Mouse (Mus musculus) heart, adult 2 months (tissue): ENCODE data around the gene Rprd1b. TPM values are rescaled to one million over a fixed set of nuclear protein-coding genes. Genes with fewer than 3 reads are reported as not detected.

Experiments
- DNase-seq, 2 experiments: peaks; one replicate each; pipeline ENCODE4 v3.0.0; 2021
- H3K27ac ChIP-seq: fragments of 200-600 bp; 2 replicates; pipeline ENCODE4 v1.8.1; 2022
- H3K27me3 ChIP-seq: fragments of 200-500 bp; 2 replicates; pipeline ENCODE4 v1.6.1; 2012; ENCODE audit warnings: mild to moderate bottlenecking, low read length, inconsistent platforms, mixed read lengths; ENCODE audit not compliant: control insufficient read depth, insufficient read depth
- H3K36me3 ChIP-seq: fragments of 200-500 bp; 2 replicates; pipeline ENCODE4 v1.6.1; 2012; ENCODE audit warnings: low read length, inconsistent platforms; ENCODE audit not compliant: control insufficient read depth, insufficient read depth
- H3K4me1 ChIP-seq: fragments of 200-500 bp; 2 replicates; pipeline ENCODE4 v1.6.1; 2011; ENCODE audit warnings: low read length; ENCODE audit not compliant: control insufficient read depth, insufficient read depth
- H3K4me3 ChIP-seq: fragments of 200-600 bp; 2 replicates; pipeline ENCODE4 v1.8.1; 2022
- H3K79me2 ChIP-seq: fragments of 200-500 bp; replicated peaks from 2 replicates; pipeline ENCODE4 v1.6.1; 2012; ENCODE audit warnings: mild to moderate bottlenecking, inconsistent platforms, low read length, moderate library complexity, mixed read lengths; ENCODE audit not compliant: control insufficient read depth, insufficient read depth
- H3K9ac ChIP-seq: fragments of 200-500 bp; 2 replicates; pipeline ENCODE4 v1.6.1; 2012; ENCODE audit warnings: low read depth, mild to moderate bottlenecking, control low read depth, inconsistent platforms, low read length, mixed read lengths
- CTCF ChIP-seq: fragments of 200-600 bp; IDR thresholded peaks from 2 replicates; pipeline ENCODE4 v1.8.1; 2022; ENCODE audit warnings: antibody characterized with exemption, mild to moderate bottlenecking, moderate library complexity
- EP300 ChIP-seq: fragments of 200-500 bp; IDR thresholded peaks from 2 replicates; pipeline ENCODE4 v1.6.1; 2011; ENCODE audit warnings: low read depth, low read length, control low read depth; ENCODE audit not compliant: insufficient read depth
- POLR2A ChIP-seq: fragments of 200-500 bp; IDR thresholded peaks from 2 replicates; pipeline ENCODE4 v1.6.1; 2011; ENCODE audit warnings: mild to moderate bottlenecking, low read depth, low read length, control low read depth; ENCODE audit not compliant: insufficient read depth
- WGBS: fragments of 180-500 bp; shearing (Covaris S2); methylation state at CpG from one replicate; pipeline ENCODE4 v1.1.7; 2018; 5-methylcytosine and 5-hydroxymethylcytosine counted together
- intact Hi-C: fragments of 180-260 bp; cut with DNase I; formaldehyde crosslinking; loops from one replicate; pipeline ENCODE4 v1.15.1; 2025
- polyA plus RNA-seq: library from polyadenylated mRNA; depleted of rRNA; stranded (reverse); fragments of >200 nt; gene quantifications from 2 replicates; pipeline ENCODE4 v1.2.3, GENCODE M21; 2012
- total RNA-seq, 2 experiments: library from RNA; stranded (reverse); gene quantifications; 2 replicates each; pipeline ENCODE4 v1.2.3; 2021

Rprd1b gene
- total and polyA plus RNA-seq, 3 experiments = 15.9 to 33.5 (median 32.9) TPM

DNA sequence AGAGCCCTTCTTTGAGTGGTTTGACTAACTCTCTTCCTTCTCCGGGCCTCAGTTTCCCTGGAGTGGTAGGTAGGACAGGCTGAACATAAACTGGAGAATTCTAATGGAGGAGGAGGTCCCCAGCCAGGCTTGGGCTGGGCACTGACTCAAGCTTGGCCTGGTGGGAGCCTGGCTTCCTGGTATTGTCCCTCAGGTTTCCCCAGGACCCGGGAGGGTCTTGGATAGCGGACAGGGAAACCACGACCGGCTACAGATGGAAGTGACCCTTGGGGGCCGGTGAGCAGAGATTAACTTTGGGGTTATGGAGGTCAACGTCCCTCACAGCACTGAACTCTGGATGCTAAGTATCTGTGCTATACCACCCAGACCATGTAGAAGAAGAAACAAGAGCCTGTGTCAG is 113.0 kb downstream of the Rprd1b start:
- Histone ChIP-seq H3K4me1 (peaks cover 45% of the 10 kb centered on the region), H3K9ac (peak overlapping the region; percentile 28), H3K4me3 (peak overlapping the region; percentile 9; the same call in 1 of the 2 replicates), H3K27me3 (no peaks in the 10 kb centered on the region), H3K27ac (peak overlapping the region; percentile 90), H3K36me3 (peaks cover 36% of the 10 kb centered on the region), H3K79me2 (no peaks in the 10 kb centered on the region)
- peak; percentile 59 to 62 for DNase-seq
- no peak for TF ChIP-seq CTCF
- TF ChIP-seq POLR2A = 0 out of 2 replicates have a peak, but pooled peaks have one; percentile 20
- TF ChIP-seq EP300 = 0 out of 2 replicates have a peak, but pooled peaks have one; percentile 45
- intact Hi-C loops = loop anchor here (1.0 kb wide), 1 partner anchor 19 kb away; no protein-coding TSS in a partner anchor
- WGBS = 40% methylated on average over 7 of the region's 7 CpGs

DNA sequence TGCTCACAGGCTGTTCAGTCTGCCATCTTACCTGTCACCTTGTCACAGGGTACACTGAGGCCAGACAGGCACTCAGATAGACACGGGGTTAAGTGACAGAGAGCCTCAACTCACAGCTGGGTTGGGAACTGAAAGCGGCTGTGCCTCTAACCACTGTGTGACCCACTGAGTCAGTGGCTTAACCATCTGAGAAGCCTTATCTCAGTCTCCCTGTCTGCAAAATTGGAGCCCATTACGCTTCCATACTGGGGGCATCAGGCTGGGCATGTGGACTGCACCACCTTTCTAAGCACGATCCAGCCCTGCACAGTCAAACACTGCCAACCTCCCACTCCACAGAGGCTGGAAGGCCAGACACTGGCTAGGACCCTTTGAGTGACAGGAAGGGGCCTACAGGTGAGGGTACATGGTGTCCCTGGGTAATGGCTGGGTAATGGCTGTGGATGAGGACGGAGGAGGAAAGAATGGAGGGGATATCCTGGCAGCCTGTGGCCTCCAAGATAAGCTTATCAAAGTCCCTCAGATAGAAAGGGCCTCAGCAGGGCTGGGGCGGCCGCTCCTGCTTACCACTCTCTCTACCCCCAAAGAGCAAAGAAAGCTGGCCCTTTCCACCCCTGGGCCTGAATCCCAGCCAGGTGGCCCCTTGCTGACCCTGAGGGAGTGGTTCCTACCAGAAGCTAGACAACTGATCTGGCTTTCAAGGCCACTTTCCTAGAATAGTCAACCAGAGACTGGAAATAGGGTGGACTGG is 113.6 kb downstream of the Rprd1b start:
- Histone ChIP-seq H3K27ac (peak overlapping the region; percentile 90), H3K4me1 (peaks cover 42% of the 10 kb centered on the region), H3K9ac (peak overlapping the region; percentile 18), H3K4me3 (no peak overlapping the region; the same call in 1 of the 2 replicates), H3K36me3 (peaks cover 30% of the 10 kb centered on the region), H3K27me3 (no peaks in the 10 kb centered on the region), H3K79me2 (no peaks in the 10 kb centered on the region)
- peak; percentile 76 to 80 for DNase-seq
- 27% methylated on average over 7 of the region's 7 CpGs for WGBS
- TF ChIP-seq EP300 (peak; percentile 94), CTCF (no peak)
- intact Hi-C loops = loop anchor here (1.0 kb wide), 1 partner anchor 20 kb away; no protein-coding TSS in a partner anchor

DNA sequence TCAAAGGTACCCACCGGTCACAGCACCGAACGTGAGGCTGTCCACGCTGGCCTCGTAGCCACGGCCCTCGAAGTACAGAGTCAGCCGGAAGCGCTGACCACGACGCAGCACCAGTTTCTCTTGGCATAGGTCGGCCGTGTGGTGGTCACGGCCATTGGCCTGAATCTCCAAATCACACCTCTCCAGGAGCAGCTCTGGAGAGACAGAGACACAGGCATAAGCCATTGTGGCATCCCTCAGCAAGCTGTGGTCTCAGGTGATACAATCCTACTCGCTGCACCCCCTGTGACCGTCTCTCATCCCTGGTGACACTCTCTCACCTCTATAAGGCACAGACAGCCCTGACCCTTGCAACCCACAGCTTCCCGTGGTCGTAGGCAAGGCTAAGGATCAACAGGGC is 114.7 kb downstream of the Rprd1b start:
- TF ChIP-seq CTCF = no peak
- TF ChIP-seq EP300 = no peak
- TF ChIP-seq POLR2A = no peak
- WGBS = 81% methylated on average over 18 of the region's 18 CpGs
- Histone ChIP-seq H3K36me3 (peaks cover 28% of the 10 kb centered on the region), H3K27ac (peak overlapping the region; percentile 90), H3K79me2 (no peaks in the 10 kb centered on the region), H3K4me3 (peak overlapping the region; percentile 10; the same call in 1 of the 2 replicates), H3K27me3 (no peaks in the 10 kb centered on the region), H3K4me1 (peaks cover 42% of the 10 kb centered on the region), H3K9ac (peak overlapping the region; percentile 8)
- intact Hi-C loops = no loop called here
- DNase-seq = peak in 1 of 2 experiments; percentile 28

DNA sequence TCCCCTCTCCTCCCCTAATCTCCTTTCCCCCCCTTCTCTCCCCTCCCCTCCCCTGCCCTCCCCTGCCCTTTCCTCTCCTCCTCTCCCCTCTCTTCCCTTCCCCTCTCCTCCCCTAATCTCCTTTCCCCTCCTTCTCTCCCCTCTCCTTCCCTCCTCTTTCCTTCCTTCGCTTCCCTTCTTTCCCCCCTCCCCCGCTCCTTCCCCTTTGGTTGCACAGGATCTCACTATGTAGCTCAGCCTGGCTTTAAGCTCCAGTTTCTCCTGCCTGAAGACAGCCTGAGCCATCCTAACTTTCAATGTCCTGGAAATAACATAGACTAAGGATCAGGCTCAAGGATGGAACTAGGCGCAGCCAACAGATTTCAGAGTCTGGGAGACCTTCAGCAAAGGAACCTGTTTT is 115.5 kb downstream of the Rprd1b start:
- Histone ChIP-seq H3K9ac (peak overlapping the region; percentile 34; the same call in 1 of the 2 replicates), H3K79me2 (no peaks in the 10 kb centered on the region), H3K36me3 (peaks cover 21% of the 10 kb centered on the region), H3K27ac (peak overlapping the region; percentile 56), H3K4me1 (peaks cover 36% of the 10 kb centered on the region), H3K27me3 (no peaks in the 10 kb centered on the region), H3K4me3 (peak overlapping the region; percentile 32)
- intact Hi-C loops = no loop called here
- no peak for DNase-seq
- WGBS = 36% methylated on average over 3 of the region's 3 CpGs
- TF ChIP-seq EP300 (no peak), CTCF (no peak)

DNA sequence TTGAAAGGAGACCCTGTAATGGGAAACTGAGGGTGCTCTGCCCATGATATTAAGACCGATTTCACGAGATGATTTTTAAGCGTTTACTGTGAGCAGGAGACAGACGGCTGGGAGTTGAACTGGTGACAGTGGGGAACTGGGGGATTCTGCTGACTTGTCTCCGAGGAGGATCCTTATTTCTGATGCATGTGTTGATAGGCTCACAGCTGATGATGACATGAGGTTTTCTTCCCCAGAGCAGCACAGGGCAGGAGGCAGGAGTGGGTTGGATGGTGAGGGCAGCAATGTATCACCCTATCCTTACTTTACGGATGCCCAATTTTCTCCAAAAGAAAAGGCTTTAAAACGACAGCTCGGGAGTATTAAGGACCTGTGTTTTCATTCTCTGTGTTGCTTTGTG is 116.0 kb downstream of the Rprd1b start:
- peak overlapping the region; percentile 56 for H3K27ac ChIP-seq
- H3K36me3 ChIP-seq = peaks cover 18% of the 10 kb centered on the region
- 54% methylated on average over 8 of the region's 8 CpGs for WGBS
- H3K9ac ChIP-seq = peak overlapping the region; percentile 34
- no peak for TF ChIP-seq POLR2A
- no peak for TF ChIP-seq EP300
- TF ChIP-seq CTCF = no peak
- no peaks in the 10 kb centered on the region for H3K27me3 ChIP-seq
- DNase-seq = peak in 1 of 2 experiments; percentile 17
- intact Hi-C loops = no loop called here
- H3K79me2 ChIP-seq = no peaks in the 10 kb centered on the region
- H3K4me3 ChIP-seq = peak overlapping the region; percentile 32
- peaks cover 32% of the 10 kb centered on the region for H3K4me1 ChIP-seq
